Mouse (Mus musculus): ENCODE measurements around the gene Odc1.

- TF ChIP-seq CTCF (IDR thresholded peaks at IDR 0.05; ENCODE audit: low read depth) (no peak), EP300 (optimal IDR thresholded peaks at IDR 0.05) (no peak)
These were observed 7.8 kb downstream of the Odc1 start for GRCm38 (mm10) chr12:17552420-17552819.
